Mouse (Mus musculus): ENCODE results near the gene Szrd1. TPM values are rescaled to one million over a fixed set of nuclear protein-coding genes. Genes with fewer than 3 reads are reported as not detected.
A peak's percentile ranks its signal among the peaks of the same experiment; 100 is the strongest.

Szrd1 gene
- polyA plus RNA-seq (2015; fragmentation: Nextera tagmentation; extraction: Ambion mirVana) = 24.9 TPM in 2 replicates

GRCm38 (mm10) chr4:141139116-141139970 lies at the start of gene Szrd1:
Szrd1 (minus strand) TSS chr4:141139775.
- Histone ChIP-seq H3K9ac (peak within 1 kb of the TSS; percentile 82), H3K27me3 (no peaks in the 10 kb centered on the region), H3K4me3 (peak within 1 kb of the TSS; percentile 79), H3K9me3 (no peaks in the 10 kb centered on the region), H3K27ac (replicated peaks) (peak within 1 kb of the TSS; percentile 96), H3K4me1 (replicated peaks) (peaks cover 40% of the 10 kb centered on the region), H3K36me3 (no peaks in the 10 kb centered on the region), H3K4me2 (peak within 1 kb of the TSS; percentile 86)
- under 1% methylated on average over 59 of the region's 63 CpGs for WGBS
- ATAC-seq (ENCODE audit: low FRiP score, low read depth) = peak; percentile 96

GRCm38 (mm10) chr4:141186923-141187836 lies 47.6 kb upstream of the Szrd1 start:
- Histone ChIP-seq H3K4me2 (no peak overlapping the region), H3K36me3 (no peaks in the 10 kb centered on the region), H3K4me3 (no peak overlapping the region), H3K27ac (replicated peaks) (no peak overlapping the region), H3K9me3 (no peaks in the 10 kb centered on the region), H3K9ac (no peak overlapping the region), H3K27me3 (no peaks in the 10 kb centered on the region), H3K4me1 (replicated peaks) (0 out of 2 replicates have a peak, but pooled peaks cover 5% of the 10 kb centered on the region)
- WGBS = 78% methylated on average over 9 of the region's 9 CpGs
- no peak for ATAC-seq (ENCODE audit: low FRiP score, low read depth)

- no peak overlapping the region for H3K27ac ChIP-seq (replicated peaks)
- 90% methylated on average over 4 of the region's 4 CpGs for WGBS
- H3K9me3 ChIP-seq = no peaks in the 10 kb centered on the region
- no peak overlapping the region for H3K9ac ChIP-seq
- no peak overlapping the region for H3K4me3 ChIP-seq
- H3K27me3 ChIP-seq = no peaks in the 10 kb centered on the region
- no peak for ATAC-seq (ENCODE audit: low FRiP score, low read depth)
- H3K36me3 ChIP-seq = 0 out of 2 replicates have a peak, but pooled peaks cover 9% of the 10 kb centered on the region
- no peak overlapping the region for H3K4me2 ChIP-seq
- H3K4me1 ChIP-seq (replicated peaks) = 0 out of 2 replicates have a peak, but pooled peaks cover 5% of the 10 kb centered on the region
Measured at GRCm38 (mm10) chr4:141184426-141184825, 44.9 kb upstream of the Szrd1 start.

GRCm38 (mm10) chr4:141183932-141184331 lies 44.4 kb upstream of the Szrd1 start:
- no peak overlapping the region for H3K4me2 ChIP-seq
- no peak overlapping the region for H3K4me3 ChIP-seq
- no peaks in the 10 kb centered on the region for H3K9me3 ChIP-seq
- no peak overlapping the region for H3K9ac ChIP-seq
- H3K4me1 ChIP-seq (replicated peaks) = peaks cover 7% of the 10 kb centered on the region; the same call in 1 of the 2 replicates
- WGBS = 94% methylated on average over 2 of the region's 2 CpGs
- H3K27me3 ChIP-seq = no peaks in the 10 kb centered on the region
- no peak overlapping the region for H3K27ac ChIP-seq (replicated peaks)
- H3K36me3 ChIP-seq = 0 out of 2 replicates have a peak, but pooled peaks cover 9% of the 10 kb centered on the region
- ATAC-seq (ENCODE audit: low FRiP score, low read depth) = no peak

GRCm38 (mm10) chr4:141181981-141182380 lies 42.4 kb upstream of the Szrd1 start:
- Histone ChIP-seq H3K4me3 (no peak overlapping the region), H3K36me3 (0 out of 2 replicates have a peak, but pooled peaks cover 11% of the 10 kb centered on the region), H3K4me1 (replicated peaks) (peaks cover 9% of the 10 kb centered on the region; the same call in 1 of the 2 replicates), H3K9me3 (no peaks in the 10 kb centered on the region), H3K9ac (no peak overlapping the region), H3K27me3 (no peaks in the 10 kb centered on the region), H3K27ac (replicated peaks) (no peak overlapping the region), H3K4me2 (no peak overlapping the region)
- 97% methylated on average over 6 of the region's 6 CpGs for WGBS
- no peak for ATAC-seq (ENCODE audit: low FRiP score, low read depth)

GRCm38 (mm10) chr4:141180831-141181230 lies 41.3 kb upstream of the Szrd1 start:
- no peak overlapping the region for H3K4me3 ChIP-seq
- H3K36me3 ChIP-seq = 0 out of 2 replicates have a peak, but pooled peaks cover 11% of the 10 kb centered on the region
- no peak overlapping the region for H3K27ac ChIP-seq (replicated peaks)
- no peaks in the 10 kb centered on the region for H3K9me3 ChIP-seq
- H3K9ac ChIP-seq = no peak overlapping the region
- WGBS = 80% methylated on average over 8 of the region's 8 CpGs
- no peak overlapping the region for H3K4me2 ChIP-seq
- H3K27me3 ChIP-seq = no peaks in the 10 kb centered on the region
- peaks cover 3% of the 10 kb centered on the region; the same call in 1 of the 2 replicates for H3K4me1 ChIP-seq (replicated peaks)
- no peak for ATAC-seq (ENCODE audit: low FRiP score, low read depth)

GRCm38 (mm10) chr4:141178500-141178899 lies 38.9 kb upstream of the Szrd1 start:
- 63% methylated on average over 4 of the region's 4 CpGs for WGBS
- ATAC-seq (ENCODE audit: low FRiP score, low read depth) = no peak
- Histone ChIP-seq H3K36me3 (peaks cover 11% of the 10 kb centered on the region; the same call in 1 of the 2 replicates), H3K27ac (replicated peaks) (no peak overlapping the region), H3K9ac (no peak overlapping the region), H3K4me1 (replicated peaks) (peaks cover 3% of the 10 kb centered on the region; the same call in 1 of the 2 replicates), H3K27me3 (no peaks in the 10 kb centered on the region), H3K4me3 (no peak overlapping the region), H3K9me3 (no peaks in the 10 kb centered on the region), H3K4me2 (no peak overlapping the region)

- Histone ChIP-seq H3K27ac (replicated peaks) (no peak overlapping the region), H3K9me3 (no peaks in the 10 kb centered on the region), H3K9ac (no peak overlapping the region), H3K27me3 (no peaks in the 10 kb centered on the region), H3K4me2 (no peak overlapping the region), H3K36me3 (peaks cover 21% of the 10 kb centered on the region), H3K4me3 (no peak overlapping the region), H3K4me1 (replicated peaks) (peaks cover 3% of the 10 kb centered on the region; the same call in 1 of the 2 replicates)
- no peak for ATAC-seq (ENCODE audit: low FRiP score, low read depth)
- 86% methylated on average over 10 of the region's 10 CpGs for WGBS
Measured at GRCm38 (mm10) chr4:141176328-141176838, 36.8 kb upstream of the Szrd1 start.

- H3K36me3 ChIP-seq = peaks cover 22% of the 10 kb centered on the region
- no peak for ATAC-seq (ENCODE audit: low FRiP score, low read depth)
- no peak overlapping the region for H3K27ac ChIP-seq (replicated peaks)
- no peaks in the 10 kb centered on the region for H3K9me3 ChIP-seq
- H3K4me3 ChIP-seq = no peak overlapping the region
- no peak overlapping the region for H3K9ac ChIP-seq
- peaks cover 3% of the 10 kb centered on the region; the same call in 1 of the 2 replicates for H3K4me1 ChIP-seq (replicated peaks)
- 68% methylated on average over 5 of the region's 5 CpGs for WGBS
- H3K4me2 ChIP-seq = no peak overlapping the region
- no peaks in the 10 kb centered on the region for H3K27me3 ChIP-seq
Measured at GRCm38 (mm10) chr4:141175783-141176182, 36.2 kb upstream of the Szrd1 start.

GRCm38 (mm10) chr4:141172121-141172520 lies 32.5 kb upstream of the Szrd1 start:
- H3K9me3 ChIP-seq = no peaks in the 10 kb centered on the region
- peaks cover 38% of the 10 kb centered on the region for H3K36me3 ChIP-seq
- ATAC-seq (ENCODE audit: low FRiP score, low read depth) = no peak
- no peak overlapping the region for H3K4me2 ChIP-seq
- no peak overlapping the region for H3K27ac ChIP-seq (replicated peaks)
- WGBS = 91% methylated on average over 8 of the region's 8 CpGs
- H3K9ac ChIP-seq = no peak overlapping the region
- no peak overlapping the region for H3K4me3 ChIP-seq
- H3K27me3 ChIP-seq = no peaks in the 10 kb centered on the region
- no peaks in the 10 kb centered on the region; the same call in 1 of the 2 replicates for H3K4me1 ChIP-seq (replicated peaks)

- no peak for ATAC-seq (ENCODE audit: low FRiP score, low read depth)
- Histone ChIP-seq H3K27me3 (no peaks in the 10 kb centered on the region), H3K9ac (no peak overlapping the region), H3K4me2 (no peak overlapping the region), H3K36me3 (peaks cover 32% of the 10 kb centered on the region; the same call in 1 of the 2 replicates), H3K4me3 (no peak overlapping the region), H3K9me3 (no peaks in the 10 kb centered on the region), H3K27ac (replicated peaks) (no peak overlapping the region), H3K4me1 (replicated peaks) (no peaks in the 10 kb centered on the region)
- WGBS = over 99% methylated on average over 3 of the region's 3 CpGs
Measured at GRCm38 (mm10) chr4:141167156-141167555, 27.6 kb upstream of the Szrd1 start.

All from hindbrain, embryonic 15.5 days (tissue).